In genomic region chr9:44594901-44595536, GRCm38 (mm10) we compare ENCODE assay signal across 26 mouse cellular contexts. TPM values are rescaled to one million over a fixed set of nuclear protein-coding genes. Genes with fewer than 3 reads are reported as not detected.
DNase-seq lines count a peak whose midpoint lies in the region; TF ChIP-seq lines count a peak whose summit lies in the region.
"Had no signal": no experiment of that assay in that cellular context is flagged by ENCODE, and none has a peak within 500 bp of the region (broad histone marks: within the 10 kb centered on the region; RNA-seq: fewer than 3 reads in every experiment).

No protein-coding gene starts in this region.

- no peak for TF ChIP-seq CTCF in kidney, adult 2 months (conservative IDR thresholded peaks at IDR 0.05; ENCODE audit: insufficient read depth, insufficient read length, low read depth, low read length)
- no peak for TF ChIP-seq CTCF in small intestine, adult 2 months (IDR thresholded peaks at IDR 0.05; ENCODE audit: extremely low read depth, insufficient read length, insufficient replicate concordance, low read depth, low read length)

- peak; percentile 52 for DNase-seq in kidney, adult 2 months
- DNase-seq in kidney, adult 11 months = no peak
- DNase-seq in retina, postnatal 1 day = peak; percentile 11
- no peak for DNase-seq in retina, embryonic 14.5 days (ENCODE audit: low spot score)
- DNase-seq in R1 (ENCODE audit: low read depth, low spot score) = peak; percentile 94
- DNase-seq in spleen, postnatal 4 days (ENCODE audit: low spot score in 2 of 2) = no peak
- DNase-seq in urinary bladder, postnatal 25 days (ENCODE audit: low spot score) = no peak
- DNase-seq: adrenal gland, adult 2 months; adrenal gland, postnatal 36 days; B cell, adult 2 months; cerebellum, adult 18-20 months; cerebellum, postnatal 10 days; gastrocnemius, postnatal 10 days; heart, postnatal 10 days; right cerebral cortex, adult 18-20 months had no signal

- peak overlapping the region; percentile 96 for H3K27ac ChIP-seq in kidney, adult 2 months (ENCODE audit: insufficient read depth, low read depth, low read length)
- H3K27ac ChIP-seq in small intestine, adult 2 months (ENCODE audit: insufficient read depth, low read depth, low read length) = peak overlapping the region; percentile 49; the same call in 1 of the 2 replicates
- H3K27ac ChIP-seq: heart, embryonic 13.5 days; hindbrain, embryonic 14.5 days; limb, embryonic 13.5 days; lung, embryonic 15.5 days; midbrain, embryonic 12.5 days; neural tube, embryonic 15.5 days had no signal

- TF ChIP-seq POLR2A in kidney, adult 2 months (IDR thresholded peaks at IDR 0.05; ENCODE audit: low read depth, low read length) = no peak
- TF ChIP-seq POLR2A in small intestine, adult 2 months (IDR thresholded peaks at IDR 0.05; ENCODE audit: low read depth, low read length) = no peak

- H3K27me3 ChIP-seq in kidney, adult 2 months (replicated peaks; ENCODE audit: control insufficient read depth, insufficient read depth, low read length) = no peaks in the 10 kb centered on the region
- H3K27me3 ChIP-seq in small intestine, adult 2 months (ENCODE audit: control insufficient read depth, insufficient read depth, low read length) = no peaks in the 10 kb centered on the region
- H3K27me3 ChIP-seq: limb, embryonic 13.5 days; lung, embryonic 15.5 days; neural tube, embryonic 15.5 days had no signal

- 48% methylated on average over 9 of the region's 9 CpGs for WGBS in kidney, adult 2 months
- WGBS in small intestine, adult 2 months = 45% methylated on average over 9 of the region's 9 CpGs

- no peak overlapping the region for H3K4me3 ChIP-seq in kidney, adult 2 months (ENCODE audit: insufficient read depth, low read depth, low read length)
- H3K4me3 ChIP-seq in small intestine, adult 2 months (ENCODE audit: low read depth, low read length) = no peak overlapping the region
- H3K4me3 ChIP-seq: erythroblast, embryonic 14.5 days; heart, embryonic 13.5 days; limb, embryonic 13.5 days; lung, embryonic 15.5 days; midbrain, embryonic 12.5 days; neural tube, embryonic 15.5 days had no signal

- peaks cover 22% of the 10 kb centered on the region for H3K4me1 ChIP-seq in kidney, adult 2 months (ENCODE audit: control insufficient read depth, insufficient read depth, low read length)
- H3K4me1 ChIP-seq in small intestine, adult 2 months (ENCODE audit: control insufficient read depth, insufficient read depth, insufficient read length, low read length) = peaks cover 12% of the 10 kb centered on the region

- no peaks in the 10 kb centered on the region for H3K36me3 ChIP-seq in kidney, adult 2 months (ENCODE audit: control insufficient read depth, insufficient read depth, low read length)
- H3K36me3 ChIP-seq in small intestine, adult 2 months (ENCODE audit: control insufficient read depth, insufficient read depth, low read length) = no peaks in the 10 kb centered on the region
- H3K36me3 ChIP-seq: heart, embryonic 13.5 days; limb, embryonic 13.5 days; lung, embryonic 15.5 days; midbrain, embryonic 12.5 days; neural tube, embryonic 15.5 days had no signal

RNA-seq across cellular contexts. Expression of gene Ddx6, which starts 9.7 kb away (rescaled TPM):
- polyA plus RNA-seq in kidney, adult 2 months (2012; rRNA removed) = 18.1 and 20.8 TPM in 2 replicates
- polyA plus RNA-seq in small intestine, adult 2 months (2012; rRNA removed) = 5.1 and 9.6 TPM in 2 replicates

RNA-seq across cellular contexts. Expression of gene Cxcr5, which starts 33.3 kb away (rescaled TPM):
- polyA plus RNA-seq in kidney, adult 2 months (2012; rRNA removed) = 0.20 and 4.0 TPM in 2 replicates
- polyA plus RNA-seq in small intestine, adult 2 months (2012; rRNA removed) = 2.0 and 5.7 TPM in 2 replicates
- polyA plus RNA-seq: erythroblast, embryonic 14.5 days; forebrain, embryonic 16.5 days; heart, embryonic 13.5 days; hindbrain, embryonic 14.5 days; liver, embryonic 11.5 days; liver, embryonic 16.5 days; lung, embryonic 15.5 days; midbrain, embryonic 12.5 days; neural tube, embryonic 15.5 days had no signal

Comparison
In these comparisons a context has a peak if more than half of its experiments do, and no peak if none do; other contexts are left out.
1. DNase-seq: peak in kidney, adult 2 months (single experiment), retina, postnatal 1 day (single experiment) and R1 (single experiment); none in kidney, adult 11 months (single experiment), retina, embryonic 14.5 days (single experiment), spleen, postnatal 4 days (0 of 2) and urinary bladder, postnatal 25 days (single experiment).